Mouse (Mus musculus) CD8-positive naive resting alpha-beta T cell, adult 57 days (primary cell): Measurements from ENCODE around the gene Gm13057. TPM values are rescaled to one million over a fixed set of nuclear protein-coding genes. Genes with fewer than 3 reads are reported as not detected.

Source experiments
- total RNA-seq: library from RNA; stranded (reverse); gene quantifications from one replicate; pipeline ENCODE4 v1.2.4, GENCODE M21; 2023

The Gm13057 gene
- not detected for total RNA-seq

GRCm38 (mm10) chr4:143551400-143551799, at the start of gene Gm13057, which contains the start of gene BC080695:
Gene Gm13057, plus strand, starts transcription at chr4:143551709.
Gene BC080695, plus strand, starts transcription at chr4:143551700.

GRCm38 (mm10) chr4:143511043-143511442, 40.5 kb upstream of the Gm13057 start, which contains the start of gene Gm13043:
Gene Gm13043, plus strand, starts transcription at chr4:143511343.

GRCm38 (mm10) chr4:143535654-143536053, 15.9 kb upstream of the Gm13057 start, which contains the start of gene Gm13040:
Gene Gm13040, plus strand, starts transcription at chr4:143535954.

Other genes with a start within 250 kb of the Gm13057 start
- not detected for gene Lrrc38, start 202.0 kb upstream of the Gm13057 start, total RNA-seq
- gene Pramel1, start 157.3 kb upstream of the Gm13057 start, total RNA-seq, result not detected
- gene Pramef8, start 139.3 kb upstream of the Gm13057 start, total RNA-seq, result 62.6 TPM
- not detected for gene Oog4, start 101.4 kb upstream of the Gm13057 start, total RNA-seq
- not detected for gene Gm13043, start 40.4 kb upstream of the Gm13057 start, total RNA-seq
- not detected for gene Gm13040, start 15.8 kb upstream of the Gm13057 start, total RNA-seq
- not detected for gene BC080695, start within 50 bp of the Gm13057 start, total RNA-seq
- gene Gm13083, start 63.3 kb downstream of the Gm13057 start, total RNA-seq, result not detected
- gene Gm13088, start 105.5 kb downstream of the Gm13057 start, total RNA-seq, result not detected
- gene Gm13089, start 151.0 kb downstream of the Gm13057 start, total RNA-seq, result not detected
- gene Gm13078, start 167.7 kb downstream of the Gm13057 start, total RNA-seq, result not detected
- gene Gm13023, start 237.6 kb downstream of the Gm13057 start, total RNA-seq, result not detected